Mouse (Mus musculus) erythroblast, adult 5-6 weeks (primary cell): ENCODE results near the gene Arrdc4. TPM values are rescaled to one million over a fixed set of nuclear protein-coding genes. Genes with fewer than 3 reads are reported as not detected.

Experiments
- ATAC-seq: replicated peaks from 2 replicates; pipeline ENCODE4 v1.8.0; 2016; ENCODE audit warnings: moderate number of reproducible peaks, mild to moderate bottlenecking, moderate TSS enrichment, inconsistent platforms; ENCODE audit not compliant: poor library complexity, low FRiP score, severe bottlenecking
- total RNA-seq, 2 experiments: library from RNA; stranded (forward) in 1 of 2; stranded (reverse) in 1 of 2; fragments of 150-400 nt in 1 of 2; fragments of 200-764, 138-1000 nt in 1 of 2; gene quantifications; 2 replicates each; pipeline versions ENCODE4 v1.2.3 to v1.2.4; 2015 to 2017; ENCODE audit warnings: low replicate concordance in 2 of 2

Gene Arrdc4
- total RNA-seq (2015; ENCODE audit: low replicate concordance) (2.7 and 7.5 TPM in 2 replicates), total RNA-seq (2017; ENCODE audit: low replicate concordance) (2.3 and 3.2 TPM in 2 replicates)

GRCm38 (mm10) chr7:68748761-68749635, at the start of gene Arrdc4:
Gene Arrdc4, minus strand, starts transcription at chr7:68749241.
- peak; percentile 96 for ATAC-seq

- no peak for ATAC-seq
Measured at GRCm38 (mm10) chr7:68795578-68795977, 46.5 kb upstream of the Arrdc4 start.

- ATAC-seq = no peak
Measured at GRCm38 (mm10) chr7:68788711-68789110, 39.7 kb upstream of the Arrdc4 start.

GRCm38 (mm10) chr7:68771757-68772094, 22.7 kb upstream of the Arrdc4 start:
- ATAC-seq = no peak

- ATAC-seq = no peak
Measured at GRCm38 (mm10) chr7:68770894-68771756, 22.1 kb upstream of the Arrdc4 start.

- no peak for ATAC-seq
Measured at GRCm38 (mm10) chr7:68765926-68766325, 16.9 kb upstream of the Arrdc4 start.

- no peak for ATAC-seq
Measured at GRCm38 (mm10) chr7:68759148-68759724, 10.2 kb upstream of the Arrdc4 start.

GRCm38 (mm10) chr7:68756656-68757204, 7.7 kb upstream of the Arrdc4 start:
- ATAC-seq = no peak

GRCm38 (mm10) chr7:68749919-68750318, 878 bp upstream of the Arrdc4 start:
- ATAC-seq = no peak

- no peak for ATAC-seq
Measured at GRCm38 (mm10) chr7:68748361-68748760, 680 bp downstream of the Arrdc4 start.

GRCm38 (mm10) chr7:68744616-68745015, 4.4 kb downstream of the Arrdc4 start:
- ATAC-seq = no peak

- ATAC-seq = no peak
Measured at GRCm38 (mm10) chr7:68744206-68744605, 4.8 kb downstream of the Arrdc4 start.

- no peak for ATAC-seq
Measured at GRCm38 (mm10) chr7:68740763-68741162, 8.3 kb downstream of the Arrdc4 start.

GRCm38 (mm10) chr7:68738676-68739399, 10.2 kb downstream of the Arrdc4 start:
- no peak for ATAC-seq

- ATAC-seq = no peak
Measured at GRCm38 (mm10) chr7:68726380-68726779, 22.7 kb downstream of the Arrdc4 start.

- no peak for ATAC-seq
Measured at GRCm38 (mm10) chr7:68724711-68725110, 24.3 kb downstream of the Arrdc4 start.

GRCm38 (mm10) chr7:68721520-68721919, 27.5 kb downstream of the Arrdc4 start:
- ATAC-seq = no peak

GRCm38 (mm10) chr7:68717988-68718387, 31.1 kb downstream of the Arrdc4 start:
- no peak for ATAC-seq

GRCm38 (mm10) chr7:68717498-68717897, 31.5 kb downstream of the Arrdc4 start:
- ATAC-seq = no peak
